Mouse (Mus musculus) forebrain, postnatal 0 days (tissue): ENCODE data around the gene Col8a2. TPM values are rescaled to one million over a fixed set of nuclear protein-coding genes. Genes with fewer than 3 reads are reported as not detected.

Source experiments
- ATAC-seq: fragments of 200-750 bp; cut with Nextera tagmentation; 2 replicates; pipeline ENCODE4 v1.8.0; 2017; ENCODE audit warnings: mild to moderate bottlenecking, moderate library complexity
- DNase-seq: peaks from one replicate; pipeline ENCODE4 v3.0.0-alpha.2; 2015
- H3K27ac ChIP-seq: fragments of 300-500 bp; sonication (generic); 2 replicates; pipeline ENCODE4 v1.5.1; 2014; ENCODE audit warnings: low read depth, mild to moderate bottlenecking, antibody characterized with exemption, low read length, moderate library complexity, mixed read lengths
- H3K27me3 ChIP-seq: fragments of 300-500 bp; sonication (generic); 2 replicates; pipeline ENCODE4 v1.6.1; 2014; ENCODE audit warnings: mild to moderate bottlenecking, low read length, mixed read lengths; ENCODE audit not compliant: insufficient read depth
- H3K36me3 ChIP-seq: fragments of 300-500 bp; sonication (generic); 2 replicates; pipeline ENCODE4 v1.6.1; 2014; ENCODE audit warnings: mild to moderate bottlenecking, moderate library complexity; ENCODE audit not compliant: insufficient read depth
- H3K4me1 ChIP-seq: fragments of 300-500 bp; sonication (generic); 2 replicates; pipeline ENCODE4 v1.6.1; 2014; ENCODE audit warnings: antibody characterized with exemption; ENCODE audit not compliant: insufficient read depth
- H3K4me2 ChIP-seq: fragments of 300-500 bp; sonication (generic); 2 replicates; pipeline ENCODE4 v1.6.1; 2014; ENCODE audit warnings: low read depth, mild to moderate bottlenecking, moderate library complexity
- H3K4me3 ChIP-seq: fragments of 300-500 bp; sonication (generic); 2 replicates; pipeline ENCODE4 v1.5.1; 2014; ENCODE audit warnings: low read depth, low read length, mixed read lengths
- H3K9ac ChIP-seq: fragments of 300-500 bp; sonication (generic); 2 replicates; pipeline ENCODE4 v1.6.1; 2014; ENCODE audit warnings: mild to moderate bottlenecking
- H3K9me3 ChIP-seq: fragments of 300-500 bp; sonication (generic); 2 replicates; pipeline ENCODE4 v1.6.1; 2016; ENCODE audit warnings: low read length
- CTCF ChIP-seq: sonication (generic); IDR thresholded peaks from 2 replicates; pipeline ENCODE4 v1.5.1; 2016; ENCODE audit warnings: antibody characterized with exemption, control low read depth, low read depth
- WGBS: fragments of 180-500 bp; shearing (Covaris S2); extraction: QIAGEN DNeasy Blood & Tissue Kit; methylation state at CpG from one replicate; pipeline ENCODE4 v1.1.7; 2014; 5-methylcytosine and 5-hydroxymethylcytosine counted together
- polyA plus RNA-seq: library from polyadenylated mRNA; unstranded; fragments of >200 nt; fragmentation: Nextera tagmentation; extraction: Ambion mirVana; gene quantifications from 2 replicates; pipeline ENCODE4 v1.2.1, GENCODE M21; 2015
- total RNA-seq: library from RNA; depleted of rRNA; stranded (reverse); fragments of >200 nt; gene quantifications from 2 replicates; pipeline ENCODE4 v1.2.3, GENCODE M21; 2014

Col8a2 gene
- total and polyA plus RNA-seq, 2 experiments from 2014 or later: 3.0 to 11.6 TPM

- peak; percentile 23 for ATAC-seq
- Histone ChIP-seq H3K4me3 (peak overlapping the region; percentile 98), H3K9me3 (no peaks in the 10 kb centered on the region), H3K27ac (peak overlapping the region; percentile 96), H3K27me3 (no peaks in the 10 kb centered on the region; the same call in 1 of the 2 replicates), H3K36me3 (no peaks in the 10 kb centered on the region), H3K9ac (peak overlapping the region; percentile 99), H3K4me1 (peaks cover 27% of the 10 kb centered on the region; the same call in 1 of the 2 replicates), H3K4me2 (peak overlapping the region; percentile 83)
- DNase-seq: peak; percentile 69
- TF ChIP-seq CTCF: no peak
- under 1% methylated on average over 46 of the region's 50 CpGs for WGBS
Measured at GRCm38 (mm10) chr4:126255113-126256001, 31.2 kb upstream of the Col8a2 start.

- WGBS: 0% methylated on average over 59 of the region's 59 CpGs
- Histone ChIP-seq H3K36me3 (no peaks in the 10 kb centered on the region), H3K27me3 (no peaks in the 10 kb centered on the region; the same call in 1 of the 2 replicates), H3K4me2 (peak within 1 kb of the TSS; percentile 83), H3K9me3 (no peaks in the 10 kb centered on the region), H3K4me3 (peak within 1 kb of the TSS; percentile 98), H3K4me1 (peaks cover 27% of the 10 kb centered on the region; the same call in 1 of the 2 replicates), H3K9ac (peak within 1 kb of the TSS; percentile 99), H3K27ac (peak within 1 kb of the TSS; percentile 96)
- DNase-seq: peak; percentile 91
- ATAC-seq: peak; percentile 86
- peak; percentile 44 for TF ChIP-seq CTCF
Measured at GRCm38 (mm10) chr4:126256131-126256791, 30.3 kb upstream of the Col8a2 start, which contains the start of gene Map7d1. Map7d1 (minus strand) TSS chr4:126256343.

- H3K9me3 ChIP-seq: no peaks in the 10 kb centered on the region
- H3K4me2 ChIP-seq: peak overlapping the region; percentile 83
- H3K9ac ChIP-seq: peak overlapping the region; percentile 99
- no peak for TF ChIP-seq CTCF
- DNase-seq (no peak), ATAC-seq (no peak; the same call in 1 of the 2 replicates)
- peaks cover 27% of the 10 kb centered on the region; the same call in 1 of the 2 replicates for H3K4me1 ChIP-seq
- H3K27ac ChIP-seq: peak overlapping the region; percentile 96
- H3K27me3 ChIP-seq: no peaks in the 10 kb centered on the region; the same call in 1 of the 2 replicates
- peak overlapping the region; percentile 98 for H3K4me3 ChIP-seq
- 4% methylated on average over 26 of the region's 26 CpGs for WGBS
- no peaks in the 10 kb centered on the region for H3K36me3 ChIP-seq
Measured at GRCm38 (mm10) chr4:126256967-126257881, 29.4 kb upstream of the Col8a2 start.

GRCm38 (mm10) chr4:126259063-126259462 lies 27.5 kb upstream of the Col8a2 start:
- no peak for ATAC-seq
- Histone ChIP-seq H3K36me3 (no peaks in the 10 kb centered on the region), H3K9ac (no peak overlapping the region), H3K9me3 (no peaks in the 10 kb centered on the region), H3K4me1 (peaks cover 21% of the 10 kb centered on the region), H3K4me2 (no peak overlapping the region), H3K27ac (no peak overlapping the region), H3K4me3 (no peak overlapping the region), H3K27me3 (no peaks in the 10 kb centered on the region; the same call in 1 of the 2 replicates)
- TF ChIP-seq CTCF: no peak
- WGBS: 40% methylated on average over 3 of the region's 3 CpGs
- no peak for DNase-seq

GRCm38 (mm10) chr4:126259523-126260160 lies 27.0 kb upstream of the Col8a2 start:
- no peaks in the 10 kb centered on the region for H3K9me3 ChIP-seq
- no peak overlapping the region for H3K4me2 ChIP-seq
- WGBS: 3% methylated on average over 15 of the region's 15 CpGs
- H3K36me3 ChIP-seq: no peaks in the 10 kb centered on the region
- H3K9ac ChIP-seq: no peak overlapping the region
- H3K27ac ChIP-seq: 0 out of 2 replicates have a peak overlapping the region, but pooled peaks have one; percentile 45
- DNase-seq (no peak), ATAC-seq (no peak)
- no peaks in the 10 kb centered on the region; the same call in 1 of the 2 replicates for H3K27me3 ChIP-seq
- no peak overlapping the region for H3K4me3 ChIP-seq
- peaks cover 15% of the 10 kb centered on the region for H3K4me1 ChIP-seq
- no peak for TF ChIP-seq CTCF
